Mouse (Mus musculus): Measurements from ENCODE around the gene Gapdhs. TPM values are rescaled to one million over a fixed set of nuclear protein-coding genes. Genes with fewer than 3 reads are reported as not detected.
"Not testable (repeated sequence)": the region's sequence is repeated elsewhere in the genome, so short reads cannot be mapped to it uniquely, and the experiment has no call there.

Gene Gapdhs
- 0.50 TPM in 1 of 2 replicates, not detected in the other for polyA plus RNA-seq (2012; rRNA removed)

GRCm38 (mm10) chr7:30743617-30744016 is at the start of gene Gapdhs:
Gene Gapdhs (minus strand): TSS chr7:30743681.
- not testable (repeated sequence) for DNase-seq (ENCODE audit: low read depth)

- no peak for DNase-seq (ENCODE audit: low read depth)
Measured at GRCm38 (mm10) chr7:30791921-30792320, 48.4 kb upstream of the Gapdhs start.

DNA sequence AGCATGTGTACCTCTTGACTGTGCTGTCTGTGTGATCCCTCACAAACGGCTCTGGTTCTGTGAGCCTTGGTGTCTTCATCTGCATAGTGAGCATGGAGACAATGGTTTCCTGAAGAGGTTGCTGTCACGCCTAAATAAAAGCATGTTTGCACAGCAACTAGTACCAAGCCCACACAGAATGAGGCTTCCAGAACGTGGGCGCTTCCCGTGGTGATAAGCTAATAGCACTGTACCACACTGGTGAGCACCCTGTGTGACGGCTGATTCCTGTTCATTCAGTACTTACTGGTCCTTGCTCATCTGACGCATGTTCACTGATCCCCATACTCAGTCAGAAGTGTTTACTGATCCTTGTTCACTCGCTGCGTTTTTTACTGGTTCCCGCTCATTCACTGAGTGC is 46.7 kb upstream of the Gapdhs start:
- no peak for DNase-seq (ENCODE audit: low read depth)
- no peak for TF ChIP-seq POLR2A (IDR thresholded peaks at IDR 0.05; ENCODE audit: borderline replicate concordance, extremely low read depth, insufficient read depth, insufficient read length, poor library complexity, severe bottlenecking)

More at GRCm38 (mm10) chr7:30791921-30792320, 48.4 kb upstream of the Gapdhs start:
- no peak for TF ChIP-seq POLR2A (IDR thresholded peaks at IDR 0.05; ENCODE audit: borderline replicate concordance, extremely low read depth, insufficient read depth, insufficient read length, poor library complexity, severe bottlenecking)
- no peak for TF ChIP-seq CTCF (IDR thresholded peaks at IDR 0.05; ENCODE audit: borderline replicate concordance, extremely low read depth, insufficient read depth, insufficient read length)

- no peak for TF ChIP-seq POLR2A (IDR thresholded peaks at IDR 0.05; ENCODE audit: borderline replicate concordance, extremely low read depth, insufficient read depth, insufficient read length, poor library complexity, severe bottlenecking)
- no peak for TF ChIP-seq CTCF (IDR thresholded peaks at IDR 0.05; ENCODE audit: borderline replicate concordance, extremely low read depth, insufficient read depth, insufficient read length)
- no peak for DNase-seq (ENCODE audit: low read depth)
Measured at GRCm38 (mm10) chr7:30787377-30788022, 44.0 kb upstream of the Gapdhs start, which contains the start of gene Krtdap. Gene Krtdap (plus strand): TSS chr7:30787896.

DNA sequence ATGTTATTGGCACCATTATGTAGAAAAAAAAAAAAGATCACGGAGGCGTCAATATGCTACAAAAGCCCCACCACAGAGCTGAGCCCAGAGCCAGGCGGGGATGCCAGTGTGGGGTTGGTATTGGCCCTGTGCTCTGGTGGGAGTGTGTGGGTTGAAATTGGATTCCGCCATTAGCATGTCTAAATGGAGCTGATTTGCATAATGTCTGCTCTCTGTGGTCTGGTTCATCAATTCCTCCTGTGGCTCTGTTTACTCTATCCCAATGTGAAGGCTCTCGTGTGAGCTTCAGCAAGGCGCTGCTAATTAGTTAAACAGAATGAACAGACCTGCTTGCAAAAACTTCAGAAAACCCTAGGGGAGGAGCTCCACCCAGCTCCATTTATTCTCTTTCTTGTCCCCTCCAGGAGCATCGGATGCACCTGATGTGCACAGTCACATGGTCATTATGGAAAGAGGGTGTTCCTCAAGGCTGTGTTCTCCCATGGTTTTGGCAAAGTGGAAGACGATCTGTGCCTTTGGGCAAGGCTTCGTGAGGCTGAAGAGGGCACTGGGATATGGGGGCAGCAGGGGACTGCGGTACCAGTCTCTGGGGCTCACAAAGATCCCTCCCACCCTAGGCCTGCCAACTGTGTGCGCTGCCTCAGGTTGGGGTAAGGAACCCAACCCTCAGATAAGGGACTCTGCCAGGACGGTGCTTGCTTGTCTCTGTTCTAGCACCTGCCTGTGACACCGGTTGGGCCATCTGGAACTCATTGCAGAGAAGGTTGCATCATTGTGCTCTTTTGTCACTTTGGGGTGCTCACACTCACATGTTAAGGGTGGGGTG is 42.5 kb upstream of the Gapdhs start:
- TF ChIP-seq POLR2A (IDR thresholded peaks at IDR 0.05; ENCODE audit: borderline replicate concordance, extremely low read depth, insufficient read depth, insufficient read length, poor library complexity, severe bottlenecking) (no peak), CTCF (IDR thresholded peaks at IDR 0.05; ENCODE audit: borderline replicate concordance, extremely low read depth, insufficient read depth, insufficient read length) (no peak)
- DNase-seq (ENCODE audit: low read depth): peak; percentile 82

- DNase-seq (ENCODE audit: low read depth): no peak
- no peak for TF ChIP-seq CTCF (IDR thresholded peaks at IDR 0.05; ENCODE audit: borderline replicate concordance, extremely low read depth, insufficient read depth, insufficient read length)
- TF ChIP-seq POLR2A (IDR thresholded peaks at IDR 0.05; ENCODE audit: borderline replicate concordance, extremely low read depth, insufficient read depth, insufficient read length, poor library complexity, severe bottlenecking): no peak
Measured at GRCm38 (mm10) chr7:30785154-30785553, 41.7 kb upstream of the Gapdhs start.

DNA sequence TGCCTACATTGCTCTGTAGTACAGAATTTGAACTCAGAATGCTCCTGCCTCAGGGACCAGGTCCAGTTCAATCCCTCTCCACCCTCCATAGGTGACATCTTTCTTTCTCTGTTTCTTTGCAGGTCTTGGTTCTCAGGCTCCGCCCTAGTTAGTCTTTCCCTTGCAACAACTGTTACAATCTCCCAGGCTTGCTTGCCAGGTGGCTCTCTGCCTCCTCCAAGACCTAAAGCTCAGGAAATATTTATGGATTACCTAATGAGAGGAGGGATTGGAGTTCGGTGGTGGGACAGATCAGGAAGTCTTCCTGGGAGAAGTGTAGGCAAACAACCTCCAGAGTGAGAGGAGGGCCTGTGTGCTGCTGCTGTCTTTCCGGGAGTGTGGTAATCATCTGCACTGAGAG is 39.2 kb upstream of the Gapdhs start:
- TF ChIP-seq CTCF (IDR thresholded peaks at IDR 0.05; ENCODE audit: borderline replicate concordance, extremely low read depth, insufficient read depth, insufficient read length) (no peak), POLR2A (IDR thresholded peaks at IDR 0.05; ENCODE audit: borderline replicate concordance, extremely low read depth, insufficient read depth, insufficient read length, poor library complexity, severe bottlenecking) (no peak)
- DNase-seq (ENCODE audit: low read depth): no peak

GRCm38 (mm10) chr7:30781792-30782191 is 38.3 kb upstream of the Gapdhs start:
- TF ChIP-seq POLR2A (IDR thresholded peaks at IDR 0.05; ENCODE audit: borderline replicate concordance, extremely low read depth, insufficient read depth, insufficient read length, poor library complexity, severe bottlenecking) (no peak), CTCF (IDR thresholded peaks at IDR 0.05; ENCODE audit: borderline replicate concordance, extremely low read depth, insufficient read depth, insufficient read length) (peak; percentile 44; the same call in 1 of the 2 replicates)
- DNase-seq (ENCODE audit: low read depth): no peak

- TF ChIP-seq CTCF (IDR thresholded peaks at IDR 0.05; ENCODE audit: borderline replicate concordance, extremely low read depth, insufficient read depth, insufficient read length) (no peak), POLR2A (IDR thresholded peaks at IDR 0.05; ENCODE audit: borderline replicate concordance, extremely low read depth, insufficient read depth, insufficient read length, poor library complexity, severe bottlenecking) (no peak)
- DNase-seq (ENCODE audit: low read depth): no peak
Measured at GRCm38 (mm10) chr7:30777911-30778310, 34.4 kb upstream of the Gapdhs start.

DNA sequence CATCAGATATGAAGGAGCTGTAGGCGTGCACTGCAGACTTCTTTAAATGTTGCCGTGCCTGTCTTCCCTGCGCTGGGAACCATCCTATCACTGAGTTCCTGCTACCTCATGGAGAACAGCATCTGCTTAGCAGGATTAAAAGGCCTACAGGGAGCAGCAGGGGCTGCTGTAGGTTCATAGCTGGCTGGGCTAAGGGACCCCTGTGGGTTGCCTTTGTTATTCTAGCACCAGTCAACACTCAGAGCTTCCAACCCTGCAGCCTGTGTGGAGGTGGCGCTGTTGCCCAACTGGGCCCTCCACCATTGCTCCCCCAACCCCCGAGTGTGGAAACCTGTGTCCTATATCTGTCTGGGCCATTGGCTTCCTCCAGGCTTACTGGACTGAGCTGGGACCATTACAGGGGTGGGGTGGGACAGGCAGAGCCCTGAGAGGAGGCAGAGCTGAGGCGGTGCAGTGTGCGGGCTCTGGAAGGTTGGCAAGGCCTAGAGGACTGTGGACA is 33.6 kb upstream of the Gapdhs start:
- DNase-seq (ENCODE audit: low read depth): no peak
- TF ChIP-seq POLR2A (IDR thresholded peaks at IDR 0.05; ENCODE audit: borderline replicate concordance, extremely low read depth, insufficient read depth, insufficient read length, poor library complexity, severe bottlenecking) (no peak), CTCF (IDR thresholded peaks at IDR 0.05; ENCODE audit: borderline replicate concordance, extremely low read depth, insufficient read depth, insufficient read length) (no peak)

- no peak for TF ChIP-seq CTCF (IDR thresholded peaks at IDR 0.05; ENCODE audit: borderline replicate concordance, extremely low read depth, insufficient read depth, insufficient read length)
- no peak for TF ChIP-seq POLR2A (IDR thresholded peaks at IDR 0.05; ENCODE audit: borderline replicate concordance, extremely low read depth, insufficient read depth, insufficient read length, poor library complexity, severe bottlenecking)
Measured at GRCm38 (mm10) chr7:30776104-30776503, 32.6 kb upstream of the Gapdhs start.

GRCm38 (mm10) chr7:30769236-30769635 is 25.8 kb upstream of the Gapdhs start:
- DNase-seq (ENCODE audit: low read depth): no peak
- TF ChIP-seq POLR2A (IDR thresholded peaks at IDR 0.05; ENCODE audit: borderline replicate concordance, extremely low read depth, insufficient read depth, insufficient read length, poor library complexity, severe bottlenecking) (no peak), CTCF (IDR thresholded peaks at IDR 0.05; ENCODE audit: borderline replicate concordance, extremely low read depth, insufficient read depth, insufficient read length) (no peak)

More at GRCm38 (mm10) chr7:30776104-30776503, 32.6 kb upstream of the Gapdhs start:
- no peak for DNase-seq (ENCODE audit: low read depth)

Measured in brain, embryonic 14.5 days (tissue).